Mouse (Mus musculus) layer of hippocampus, postnatal 10 days (tissue): Measurements from ENCODE around the gene Arv1. TPM values are rescaled to one million over a fixed set of nuclear protein-coding genes. Genes with fewer than 3 reads are reported as not detected.

Experiments used
- DNase-seq, 2 experiments: peaks; one replicate each; pipeline ENCODE4 v3.0.0; 2021; ENCODE audit warnings: low spot score in 2 of 2
- long read RNA-seq: library from polyadenylated mRNA; stranded (forward); transcript quantifications from one replicate; pipeline ENCODE4 v2.0.0, GENCODE M21; 2023
- total RNA-seq, 2 experiments: library from RNA; stranded (reverse); gene quantifications; 2 replicates each; pipeline ENCODE4 v1.2.3; 2021

The Arv1 gene
- total RNA-seq, result 10 to 100 TPM; 15.6 to 20.2 TPM
- long read RNA-seq, partial matches to known transcripts, result 1 of 10 reads
- long read RNA-seq, other reads (novel, unspliced or antisense), result 9 of 10 reads

DNA sequence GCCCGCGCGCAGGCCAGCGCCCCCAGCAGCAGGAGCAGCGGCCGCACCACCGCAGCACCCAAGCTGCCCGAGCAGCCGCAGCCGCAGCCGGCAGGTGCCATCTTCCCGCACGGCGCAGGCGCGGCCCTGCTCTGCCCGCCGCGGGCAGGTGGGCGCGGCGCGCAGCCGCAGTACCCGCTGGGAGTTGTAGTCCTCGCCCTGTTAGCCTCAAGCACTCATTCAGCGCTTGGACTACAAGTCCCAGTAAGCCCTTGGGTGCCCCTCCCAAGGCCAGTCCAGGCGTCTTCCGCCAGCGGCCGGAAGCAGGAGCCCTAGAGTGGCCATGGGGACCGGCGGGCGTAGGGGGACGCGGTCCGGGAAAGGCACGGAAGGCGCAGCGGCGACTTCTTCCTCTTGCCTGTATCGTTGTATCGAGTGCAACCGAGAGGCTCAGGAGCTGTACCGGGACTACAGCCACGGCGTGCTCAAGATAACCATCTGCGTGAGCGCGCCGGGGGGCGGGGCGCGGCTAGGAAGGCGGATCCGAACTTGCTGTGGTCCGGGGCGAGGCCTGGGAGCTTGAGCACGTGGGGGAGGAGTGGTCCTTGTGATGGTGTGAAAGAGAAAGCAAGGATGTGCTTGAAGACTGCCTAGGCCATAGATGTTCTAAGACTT is at the start of gene Arv1, which contains the start of gene Ttc13:
TSS of gene Arv1 (plus strand) at position 278 of the 654 bp plus-strand sequence.
TSS of gene Ttc13 (minus strand) at position 122 of the 654 bp plus-strand sequence.
- peak; percentile 91 to 94 for DNase-seq

DNA sequence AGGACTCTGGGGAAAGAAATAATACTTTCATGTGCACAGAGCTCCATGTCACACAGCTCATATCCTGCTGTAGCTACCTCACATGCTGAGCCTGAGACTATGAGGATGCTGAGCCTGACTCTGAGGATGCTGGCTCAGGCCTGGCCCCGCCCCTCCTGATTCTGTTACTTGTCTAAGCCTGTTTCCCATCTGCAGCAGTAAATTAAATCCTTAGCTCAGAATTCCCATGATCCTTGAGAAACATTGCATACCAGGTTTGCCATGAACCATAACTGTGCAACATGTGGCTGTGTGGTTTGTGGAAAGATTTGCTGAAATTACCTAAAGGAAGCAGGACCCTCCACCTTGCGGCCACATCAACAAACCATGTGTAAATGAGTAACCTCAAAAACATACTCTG is 49.6 kb upstream of the Arv1 start:
- DNase-seq, result no peak

DNA sequence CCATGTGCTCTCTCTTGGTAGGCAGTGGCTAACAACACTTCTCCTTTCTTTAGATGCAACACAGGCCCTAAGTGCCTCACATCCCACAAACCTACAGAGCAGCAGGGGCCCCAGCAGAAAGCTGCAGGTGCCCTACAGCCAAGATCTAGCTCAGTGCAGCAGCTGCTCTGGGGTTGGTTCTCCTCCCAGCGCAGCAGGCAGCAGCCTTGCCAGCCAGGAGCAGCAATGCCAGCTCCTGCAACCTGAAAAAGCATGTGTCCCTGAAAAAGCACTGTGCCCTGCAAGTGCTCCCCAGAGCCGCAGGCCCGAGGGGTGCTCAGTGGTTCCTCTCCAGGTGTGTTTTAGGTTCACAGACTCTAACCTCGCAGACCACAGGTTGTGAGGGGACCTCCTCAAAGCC is 45.3 kb upstream of the Arv1 start:
- peak; percentile 37 to 63 for DNase-seq

- peak; percentile 57 to 62 for DNase-seq
Observed at GRCm38 (mm10) chr8:124677078-124677477, 44.9 kb upstream of the Arv1 start.

GRCm38 (mm10) chr8:124677486-124677885 is 44.5 kb upstream of the Arv1 start:
- DNase-seq, result peak; percentile 92 to 93

- no peak for DNase-seq
Observed at GRCm38 (mm10) chr8:124678246-124678645, 43.7 kb upstream of the Arv1 start.

DNA sequence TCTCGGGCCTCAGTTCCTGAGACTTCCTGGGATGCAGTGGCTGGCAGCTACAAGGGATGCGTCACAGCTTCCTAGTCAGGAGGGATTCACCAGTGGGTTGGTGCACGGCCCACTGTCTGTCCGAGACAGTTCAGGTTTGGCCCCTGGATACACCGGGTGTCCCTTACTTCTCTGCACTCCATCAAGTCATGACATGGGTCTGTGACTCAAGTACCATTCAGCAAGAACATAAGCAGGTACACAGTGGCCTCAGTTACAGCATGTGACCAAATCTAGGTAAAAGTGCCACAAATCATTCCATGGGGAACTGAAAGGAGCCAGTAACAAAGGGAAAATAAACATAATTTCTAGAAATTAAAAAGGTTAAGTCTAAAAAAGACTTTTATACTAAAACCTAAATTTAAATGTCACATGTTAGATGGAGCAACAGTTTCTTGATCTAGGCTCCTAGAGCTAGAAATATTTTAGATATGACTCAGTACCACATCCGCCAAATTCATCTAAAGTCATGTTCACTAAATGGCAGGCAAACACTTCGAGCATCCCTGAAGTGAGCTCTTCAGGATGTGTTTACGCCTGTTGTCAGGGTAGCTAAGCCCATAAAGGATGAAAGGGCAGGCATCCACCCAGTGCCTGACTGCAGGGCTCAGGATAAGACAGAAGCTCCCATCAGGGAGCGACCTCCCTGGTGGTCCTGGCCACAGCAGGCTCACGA is 40.7 kb upstream of the Arv1 start:
- no peak for DNase-seq

GRCm38 (mm10) chr8:124681792-124682157 is 40.2 kb upstream of the Arv1 start:
- DNase-seq, result no peak

DNA sequence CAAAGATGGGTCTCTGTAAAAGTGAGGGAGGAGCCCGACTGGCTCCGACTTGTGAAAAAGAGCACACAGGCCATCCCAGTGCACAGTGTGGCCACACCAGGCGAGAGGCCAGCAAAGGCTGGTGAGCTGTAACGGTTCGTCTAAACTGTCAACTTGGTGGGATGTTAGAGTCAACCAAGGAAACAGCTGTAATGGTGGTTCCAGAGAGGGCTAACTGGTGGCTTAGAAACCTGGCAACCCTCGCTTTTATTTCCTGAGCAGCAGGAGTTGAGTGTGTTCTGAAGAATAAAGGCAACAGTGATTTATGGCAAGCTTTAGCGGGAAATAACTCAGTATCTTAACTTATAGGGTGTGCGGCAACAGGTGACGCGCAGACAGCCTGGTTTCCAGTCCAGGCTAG is 39.7 kb upstream of the Arv1 start:
- no peak for DNase-seq

DNA sequence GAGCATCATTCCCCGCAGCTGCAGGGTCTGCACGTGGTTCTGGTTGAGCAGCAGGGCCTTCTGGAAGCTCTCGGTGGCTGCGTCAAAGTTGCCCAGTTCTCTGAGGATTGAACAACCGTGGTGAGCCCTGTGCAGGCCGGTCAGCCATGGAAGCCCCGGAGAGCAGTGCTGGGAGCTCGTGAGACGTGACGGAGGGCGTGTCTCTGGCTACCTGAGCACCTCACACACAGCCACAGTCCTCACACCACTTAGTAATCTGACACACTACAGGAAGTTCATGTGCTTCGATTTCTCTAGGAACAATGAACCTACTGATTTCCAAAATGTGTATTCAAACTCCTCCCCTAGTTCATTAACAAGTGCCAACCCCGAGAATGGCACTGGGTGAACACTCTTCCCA is 33.0 kb upstream of the Arv1 start:
- DNase-seq, result no peak

DNA sequence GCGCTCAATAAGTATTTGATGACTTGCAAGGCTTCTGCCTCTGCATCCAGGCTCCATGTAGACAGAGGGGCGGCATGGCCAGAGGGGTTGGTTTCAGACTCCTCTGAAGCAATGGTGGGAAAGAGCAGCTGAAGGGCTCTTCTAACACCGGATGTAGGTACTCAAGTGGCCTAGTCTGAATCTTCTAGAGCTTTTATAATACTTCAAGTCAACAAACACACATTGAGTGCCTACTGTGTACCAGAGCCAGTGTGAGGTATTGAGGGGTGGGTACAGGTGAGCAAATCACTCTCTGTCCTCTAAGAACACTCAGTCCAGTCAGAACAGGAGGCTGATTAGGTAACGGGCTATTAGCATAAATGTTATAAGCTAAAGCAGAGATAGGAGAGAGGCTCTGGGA is 30.2 kb upstream of the Arv1 start:
- DNase-seq, result no peak

DNA sequence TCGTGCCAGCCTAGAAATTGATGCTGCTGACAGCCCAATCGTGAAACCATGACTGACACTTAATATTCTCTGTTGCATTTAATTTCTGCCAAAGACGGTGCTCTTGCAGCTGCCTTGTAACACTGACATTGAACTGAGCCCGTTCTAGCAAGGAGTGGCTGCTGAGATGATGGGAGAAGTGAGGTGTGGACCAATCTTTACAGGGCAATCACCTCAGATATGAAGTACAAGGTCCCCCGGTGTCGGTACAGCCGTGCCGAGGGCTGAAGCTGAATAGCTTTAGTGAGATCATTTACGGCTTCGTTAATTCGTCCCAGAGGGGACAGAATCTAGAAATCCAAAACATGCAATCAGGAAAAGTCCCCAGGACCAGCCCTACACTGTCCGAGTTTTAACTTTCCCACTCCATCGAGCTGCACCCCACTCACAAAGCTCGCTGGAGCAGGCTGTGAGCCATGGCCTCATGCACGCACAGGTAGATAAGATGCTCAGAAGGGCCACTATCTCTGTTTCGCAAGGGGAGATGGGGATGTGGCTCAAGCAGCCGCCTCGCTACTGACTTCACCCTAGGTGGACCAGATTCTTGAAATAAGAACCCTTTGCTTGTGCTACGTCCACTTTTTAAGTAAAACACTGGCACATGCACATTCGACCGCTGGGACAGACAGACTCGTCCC is 26.4 kb upstream of the Arv1 start:
- DNase-seq, result no peak

GRCm38 (mm10) chr8:124700271-124700670 is 21.7 kb upstream of the Arv1 start:
- DNase-seq, result no peak

- DNase-seq, result no peak
Observed at GRCm38 (mm10) chr8:124701023-124701422, 20.9 kb upstream of the Arv1 start.

GRCm38 (mm10) chr8:124702183-124702582 is 19.8 kb upstream of the Arv1 start:
- no peak for DNase-seq

DNA sequence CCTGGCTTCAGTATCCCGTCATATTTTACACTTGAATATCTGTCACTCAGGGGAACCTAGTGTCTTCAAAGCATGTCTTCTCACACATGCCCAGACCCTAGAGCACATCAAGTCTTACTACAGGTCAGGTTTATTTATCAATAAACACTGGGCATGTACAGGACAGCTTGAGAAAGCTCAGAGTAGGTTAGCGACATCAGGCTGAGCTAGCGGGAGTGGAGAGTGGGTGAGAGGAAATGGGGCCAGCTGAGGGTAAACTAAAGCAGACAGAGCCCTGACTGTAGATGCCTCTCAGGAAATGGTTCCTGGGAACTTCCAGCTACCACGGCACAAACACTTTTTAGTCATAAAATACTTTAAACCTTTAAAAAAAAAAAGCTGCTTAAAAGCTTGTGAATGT is 18.4 kb upstream of the Arv1 start:
- no peak for DNase-seq

DNA sequence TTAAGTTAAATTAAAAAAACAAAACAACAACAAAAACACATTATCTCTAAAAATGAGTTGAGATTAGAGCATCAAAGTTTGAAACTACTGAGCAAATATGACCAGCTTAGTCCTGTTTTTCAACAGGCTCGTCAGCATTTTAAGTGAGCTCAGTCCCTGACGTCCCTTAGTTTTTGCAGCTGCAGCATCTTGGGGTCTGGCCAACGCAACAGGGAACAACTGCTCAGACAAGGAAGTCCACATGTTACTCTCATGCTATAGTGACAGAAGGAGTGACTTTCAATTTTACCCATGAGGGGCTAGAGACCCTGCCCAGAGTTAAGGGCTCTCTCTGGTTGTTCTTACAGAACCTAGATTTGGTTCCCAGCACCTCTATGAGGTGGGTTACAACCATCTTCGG is 17.6 kb upstream of the Arv1 start:
- no peak for DNase-seq

- DNase-seq, result no peak
Observed at GRCm38 (mm10) chr8:124705823-124706222, 16.1 kb upstream of the Arv1 start.

- no peak for DNase-seq
Observed at GRCm38 (mm10) chr8:124713207-124713606, 8.7 kb upstream of the Arv1 start.

DNA sequence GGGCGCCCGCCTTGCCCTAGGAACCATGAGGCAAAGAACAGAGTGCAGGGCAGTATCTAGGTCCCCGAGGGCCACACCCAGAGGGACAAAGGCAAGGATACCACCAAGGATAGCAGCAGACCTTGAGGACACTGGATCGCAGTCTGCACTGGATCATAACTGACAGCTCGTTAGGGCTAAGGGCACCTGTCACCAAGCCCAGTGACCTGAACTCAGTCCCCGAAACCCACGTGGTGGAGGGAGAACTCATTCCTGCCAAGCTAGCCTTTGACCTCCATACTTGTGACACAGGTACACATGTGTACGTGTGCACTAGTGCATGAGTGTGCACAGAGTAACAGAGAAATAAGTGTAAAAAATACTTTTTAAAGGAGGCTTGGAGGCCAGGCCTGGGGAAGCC is 6.2 kb upstream of the Arv1 start:
- DNase-seq, result no peak

DNA sequence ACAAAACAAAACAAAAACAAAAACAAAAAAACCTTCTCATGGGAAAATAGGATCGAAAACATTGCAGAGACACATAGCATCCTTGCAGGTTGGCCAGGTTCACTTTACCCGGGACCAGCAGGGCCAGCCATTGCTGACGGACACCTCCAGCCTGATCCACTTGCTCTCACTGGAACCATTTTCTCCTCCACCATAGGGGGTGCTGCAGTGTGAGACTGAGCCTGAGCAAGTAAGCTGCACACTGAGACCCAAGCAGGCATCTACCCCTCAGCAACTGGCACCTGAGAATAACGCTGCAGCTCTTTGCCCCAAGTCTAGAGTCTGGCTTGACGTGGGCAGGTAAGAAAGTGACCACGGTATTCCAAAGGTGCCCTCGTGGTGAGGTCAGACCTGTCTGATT is 1.8 kb upstream of the Arv1 start:
- DNase-seq, result no peak
